Mouse (Mus musculus): Measurements from ENCODE around the gene Fam118b. TPM values are rescaled to one million over a fixed set of nuclear protein-coding genes. Genes with fewer than 3 reads are reported as not detected.

The Fam118b gene
- polyA plus RNA-seq, 1 experiment from 2014 or later: 32.7 TPM

- no peak overlapping the region for H3K4me3 ChIP-seq (replicated peaks)
- no peak overlapping the region for H3K27ac ChIP-seq
- no peaks in the 10 kb centered on the region for H3K9me3 ChIP-seq
- no peak overlapping the region for H3K4me2 ChIP-seq
- no peak for ATAC-seq (ENCODE audit: insufficient read depth, low FRiP score, low read depth)
- WGBS: 44% methylated on average over 7 of the region's 7 CpGs
- no peaks in the 10 kb centered on the region for H3K27me3 ChIP-seq (replicated peaks)
- no peak overlapping the region for H3K9ac ChIP-seq
- no peaks in the 10 kb centered on the region for H3K36me3 ChIP-seq
- no peaks in the 10 kb centered on the region for H3K4me1 ChIP-seq
Measured at GRCm38 (mm10) chr9:35289992-35290391, 22.4 kb upstream of the Fam118b start.

GRCm38 (mm10) chr9:35286351-35286750 is 18.7 kb upstream of the Fam118b start:
- no peaks in the 10 kb centered on the region for H3K36me3 ChIP-seq
- H3K27me3 ChIP-seq (replicated peaks): no peaks in the 10 kb centered on the region
- no peaks in the 10 kb centered on the region for H3K9me3 ChIP-seq
- H3K9ac ChIP-seq: no peak overlapping the region
- H3K4me2 ChIP-seq: no peak overlapping the region
- no peak overlapping the region for H3K4me3 ChIP-seq (replicated peaks)
- no peak overlapping the region for H3K27ac ChIP-seq
- H3K4me1 ChIP-seq: no peaks in the 10 kb centered on the region; the same call in 1 of the 2 replicates
- ATAC-seq (ENCODE audit: insufficient read depth, low FRiP score, low read depth): no peak
- WGBS: 87% methylated on average over 3 of the region's 3 CpGs

- 64% methylated on average over 4 of the region's 4 CpGs for WGBS
Measured at GRCm38 (mm10) chr9:35284351-35284750, 16.7 kb upstream of the Fam118b start.

GRCm38 (mm10) chr9:35283415-35284069 is 15.9 kb upstream of the Fam118b start:
- Histone ChIP-seq H3K27ac (no peak overlapping the region), H3K27me3 (replicated peaks) (no peaks in the 10 kb centered on the region), H3K4me3 (replicated peaks) (no peak overlapping the region), H3K4me1 (no peaks in the 10 kb centered on the region; the same call in 1 of the 2 replicates), H3K9ac (no peak overlapping the region), H3K9me3 (no peaks in the 10 kb centered on the region), H3K36me3 (no peaks in the 10 kb centered on the region), H3K4me2 (no peak overlapping the region)
- ATAC-seq (ENCODE audit: insufficient read depth, low FRiP score, low read depth): no peak
- 75% methylated on average over 13 of the region's 13 CpGs for WGBS

More at GRCm38 (mm10) chr9:35284351-35284750, 16.7 kb upstream of the Fam118b start:
- Histone ChIP-seq H3K4me2 (no peak overlapping the region), H3K4me1 (no peaks in the 10 kb centered on the region; the same call in 1 of the 2 replicates), H3K9ac (no peak overlapping the region), H3K36me3 (no peaks in the 10 kb centered on the region), H3K9me3 (no peaks in the 10 kb centered on the region), H3K27me3 (replicated peaks) (no peaks in the 10 kb centered on the region), H3K4me3 (replicated peaks) (no peak overlapping the region), H3K27ac (no peak overlapping the region)
- no peak for ATAC-seq (ENCODE audit: insufficient read depth, low FRiP score, low read depth)

- ATAC-seq (ENCODE audit: insufficient read depth, low FRiP score, low read depth): no peak
Measured at GRCm38 (mm10) chr9:35282851-35283200, 15.2 kb upstream of the Fam118b start.

GRCm38 (mm10) chr9:35282006-35282850 is 14.6 kb upstream of the Fam118b start:
- 9% methylated on average over 5 of the region's 5 CpGs for WGBS
- 0 out of 2 replicates have a peak, but pooled peaks cover 2% of the 10 kb centered on the region for H3K36me3 ChIP-seq
- no peak overlapping the region for H3K27ac ChIP-seq
- no peak overlapping the region for H3K4me2 ChIP-seq
- ATAC-seq (ENCODE audit: insufficient read depth, low FRiP score, low read depth): no peak
- no peak overlapping the region for H3K9ac ChIP-seq
- H3K4me1 ChIP-seq: no peaks in the 10 kb centered on the region; the same call in 1 of the 2 replicates
- no peak overlapping the region for H3K4me3 ChIP-seq (replicated peaks)
- H3K27me3 ChIP-seq (replicated peaks): no peaks in the 10 kb centered on the region
- H3K9me3 ChIP-seq: no peaks in the 10 kb centered on the region

More at GRCm38 (mm10) chr9:35282851-35283200, 15.2 kb upstream of the Fam118b start:
- H3K27me3 ChIP-seq (replicated peaks): no peaks in the 10 kb centered on the region
- no peak overlapping the region for H3K9ac ChIP-seq
- no peaks in the 10 kb centered on the region for H3K9me3 ChIP-seq
- H3K4me3 ChIP-seq (replicated peaks): no peak overlapping the region
- 52% methylated on average over 5 of the region's 5 CpGs for WGBS
- H3K4me1 ChIP-seq: no peaks in the 10 kb centered on the region; the same call in 1 of the 2 replicates
- H3K27ac ChIP-seq: no peak overlapping the region
- no peak overlapping the region for H3K4me2 ChIP-seq
- H3K36me3 ChIP-seq: no peaks in the 10 kb centered on the region

GRCm38 (mm10) chr9:35278451-35278850 is 10.8 kb upstream of the Fam118b start:
- no peak for ATAC-seq (ENCODE audit: insufficient read depth, low FRiP score, low read depth)
- Histone ChIP-seq H3K27me3 (replicated peaks) (no peaks in the 10 kb centered on the region), H3K4me1 (no peaks in the 10 kb centered on the region; the same call in 1 of the 2 replicates), H3K9me3 (no peaks in the 10 kb centered on the region), H3K27ac (no peak overlapping the region), H3K4me3 (replicated peaks) (no peak overlapping the region), H3K9ac (no peak overlapping the region), H3K4me2 (no peak overlapping the region), H3K36me3 (peaks cover 20% of the 10 kb centered on the region; the same call in 1 of the 2 replicates)
- WGBS: 82% methylated on average over 4 of the region's 4 CpGs

- Histone ChIP-seq H3K4me3 (replicated peaks) (no peak overlapping the region), H3K9ac (no peak overlapping the region), H3K27ac (no peak overlapping the region), H3K4me2 (no peak overlapping the region), H3K9me3 (no peaks in the 10 kb centered on the region), H3K36me3 (peaks cover 24% of the 10 kb centered on the region), H3K27me3 (replicated peaks) (no peaks in the 10 kb centered on the region), H3K4me1 (no peaks in the 10 kb centered on the region)
- ATAC-seq (ENCODE audit: insufficient read depth, low FRiP score, low read depth): no peak
- WGBS: 75% methylated on average over 3 of the region's 3 CpGs
Measured at GRCm38 (mm10) chr9:35277855-35278365, 10.3 kb upstream of the Fam118b start.

GRCm38 (mm10) chr9:35267976-35268715 is 541 bp upstream of the Fam118b start:
- WGBS: under 1% methylated on average over 21 of the region's 21 CpGs

GRCm38 (mm10) chr9:35264509-35264908 is 3.1 kb downstream of the Fam118b start:
- H3K4me2 ChIP-seq: no peak overlapping the region
- H3K27ac ChIP-seq: no peak overlapping the region
- H3K4me3 ChIP-seq (replicated peaks): no peak overlapping the region
- no peak overlapping the region for H3K9ac ChIP-seq
- H3K4me1 ChIP-seq: peaks cover 7% of the 10 kb centered on the region; the same call in 1 of the 2 replicates
- H3K27me3 ChIP-seq (replicated peaks): no peaks in the 10 kb centered on the region
- ATAC-seq (ENCODE audit: insufficient read depth, low FRiP score, low read depth): no peak
- H3K9me3 ChIP-seq: no peaks in the 10 kb centered on the region
- no peaks in the 10 kb centered on the region for H3K36me3 ChIP-seq
- 54% methylated on average over 3 of the region's 3 CpGs for WGBS

More at GRCm38 (mm10) chr9:35267976-35268715, 541 bp upstream of the Fam118b start:
- Histone ChIP-seq H3K36me3 (peaks cover 8% of the 10 kb centered on the region; the same call in 1 of the 2 replicates), H3K27ac (peak overlapping the region; percentile 78; the same call in 1 of the 2 replicates), H3K4me3 (replicated peaks) (peak overlapping the region; percentile 86), H3K27me3 (replicated peaks) (no peaks in the 10 kb centered on the region), H3K9me3 (no peaks in the 10 kb centered on the region), H3K4me2 (peak overlapping the region; percentile 78), H3K4me1 (peaks cover 7% of the 10 kb centered on the region; the same call in 1 of the 2 replicates), H3K9ac (peak overlapping the region; percentile 65)
- peak; percentile 48; the same call in 1 of the 2 replicates for ATAC-seq (ENCODE audit: insufficient read depth, low FRiP score, low read depth)

GRCm38 (mm10) chr9:35263431-35263830 is 4.2 kb downstream of the Fam118b start:
- H3K4me1 ChIP-seq: peaks cover 2% of the 10 kb centered on the region; the same call in 1 of the 2 replicates
- H3K9ac ChIP-seq: no peak overlapping the region
- no peak overlapping the region for H3K27ac ChIP-seq
- no peaks in the 10 kb centered on the region for H3K9me3 ChIP-seq
- H3K4me2 ChIP-seq: no peak overlapping the region
- no peaks in the 10 kb centered on the region for H3K27me3 ChIP-seq (replicated peaks)
- no peaks in the 10 kb centered on the region for H3K36me3 ChIP-seq
- WGBS: 78% methylated on average over 2 of the region's 2 CpGs
- H3K4me3 ChIP-seq (replicated peaks): no peak overlapping the region
- no peak for ATAC-seq (ENCODE audit: insufficient read depth, low FRiP score, low read depth)

All from stomach, embryonic 15.5 days (tissue).